Mouse (Mus musculus) splenic B cell, adult 2 months (primary cell): ENCODE measurements around the gene Gsta3.

Source experiments
- DNase-seq: peaks from one replicate; pipeline ENCODE4 v3.0.0-alpha.2; 2011; ENCODE audit warnings: low read depth, low spot score
- H3K27me3 ChIP-seq: 2 replicates; pipeline ENCODE4 v1.6.1; 2012; ENCODE audit warnings: mild to moderate bottlenecking, low read length, moderate library complexity, mixed read lengths; ENCODE audit not compliant: control insufficient read depth, poor library complexity, insufficient read depth, severe bottlenecking
- H3K36me3 ChIP-seq: 2 replicates; pipeline ENCODE4 v1.6.1; 2012; ENCODE audit warnings: mild to moderate bottlenecking, low read length, moderate library complexity, mixed read lengths; ENCODE audit not compliant: control insufficient read depth, poor library complexity, insufficient read depth, severe bottlenecking

Gene Gsta3

DNA sequence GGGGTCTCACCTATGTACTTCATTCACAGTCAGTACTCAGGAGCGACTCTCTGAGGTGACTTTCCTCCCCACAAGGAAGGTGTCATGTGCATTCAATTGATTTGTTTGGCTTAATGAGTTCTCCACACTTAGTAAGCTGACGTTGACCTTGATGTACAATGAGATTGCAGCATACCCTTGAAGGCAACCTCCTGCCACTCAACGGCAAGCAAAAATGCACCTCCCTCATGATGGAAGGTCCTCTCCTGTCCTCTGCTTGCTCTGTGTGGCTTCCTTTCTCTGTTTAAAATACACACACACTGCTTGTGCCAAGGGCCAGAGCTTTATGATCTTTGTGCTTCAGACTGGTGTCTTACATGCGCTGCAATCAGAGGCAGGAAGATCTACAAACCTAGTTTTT lies 64.3 kb downstream of the Gsta3 start:
- no peaks in the 10 kb centered on the region for H3K27me3 ChIP-seq
- no peak for DNase-seq
- no peaks in the 10 kb centered on the region for H3K36me3 ChIP-seq

DNA sequence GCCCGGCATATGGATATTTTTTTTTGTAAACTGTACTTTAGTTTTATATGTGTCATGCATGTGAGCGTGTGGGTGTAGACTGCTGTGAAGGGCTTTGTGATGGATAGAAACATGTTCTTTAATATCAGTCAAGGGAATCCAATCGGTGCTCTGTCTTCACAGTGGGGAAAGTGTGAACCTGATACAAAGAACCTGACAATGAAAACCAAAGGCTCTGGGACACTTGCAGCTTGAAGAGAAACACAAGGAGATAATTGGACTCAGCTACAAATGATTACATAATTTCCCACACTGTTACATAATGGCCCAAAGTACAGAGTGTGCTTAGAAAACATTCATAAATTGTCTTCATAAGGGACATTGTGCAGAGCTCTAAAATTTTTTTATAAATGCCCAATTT lies 65.1 kb downstream of the Gsta3 start:
- Histone ChIP-seq H3K36me3 (no peaks in the 10 kb centered on the region), H3K27me3 (no peaks in the 10 kb centered on the region)
- no peak for DNase-seq

DNA sequence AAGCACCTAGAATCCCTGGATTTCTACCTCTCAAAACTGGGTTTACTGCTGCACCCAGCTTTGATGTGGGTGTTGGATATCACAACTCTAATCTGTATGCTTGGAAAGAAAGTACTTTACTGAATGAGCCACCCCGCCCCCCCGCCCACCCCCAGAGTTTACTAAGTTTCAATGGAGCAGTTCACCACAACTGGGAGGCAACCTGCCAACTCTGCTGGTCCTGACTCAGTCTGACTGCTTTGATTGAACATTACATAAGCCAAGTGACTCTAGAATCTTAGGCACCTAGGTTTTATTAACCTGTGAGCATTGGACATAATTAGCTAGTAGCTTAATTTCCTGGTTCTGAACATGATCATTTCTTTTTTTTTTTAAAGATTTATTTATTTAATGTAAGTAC lies 73.9 kb downstream of the Gsta3 start:
- H3K36me3 ChIP-seq, result no peaks in the 10 kb centered on the region
- H3K27me3 ChIP-seq, result no peaks in the 10 kb centered on the region
- no peak for DNase-seq
